In genomic region chr19:8976535-8976934, GRCm38 (mm10) we compare ENCODE assay signal across 9 mouse cellular contexts. TPM values are rescaled to one million over a fixed set of nuclear protein-coding genes. Genes with fewer than 3 reads are reported as not detected.
DNase-seq lines count a peak whose midpoint lies in the region; TF ChIP-seq lines count a peak whose summit lies in the region.
"Had no signal": no experiment of that assay in that cellular context is flagged by ENCODE, and none has a peak within 500 bp of the region (broad histone marks: within the 10 kb centered on the region; RNA-seq: fewer than 3 reads in every experiment).

No protein-coding gene starts in this region.

- peaks cover 2% of the 10 kb centered on the region; the same call in 1 of the 2 replicates for H3K4me1 ChIP-seq in midbrain, embryonic 10.5 days

- no peak overlapping the region for H3K4me3 ChIP-seq in C2C12 (ENCODE audit: insufficient read depth, poor library complexity, severe bottlenecking)
- no peak overlapping the region for H3K4me3 ChIP-seq in midbrain, embryonic 10.5 days

- H3K27ac ChIP-seq in midbrain, embryonic 10.5 days (replicated peaks) = no peak overlapping the region
- H3K27ac ChIP-seq: macrophage had no signal

- peak; percentile 52 for DNase-seq in 3134 (ENCODE audit: extremely low read depth, insufficient read length, low spot score)
- DNase-seq in cerebellum, postnatal 14 days = peak; percentile 72 to 75
- DNase-seq in heart, adult 9 months (ENCODE audit: low spot score in 2 of 2) = peak; percentile 54 to 66
- peak; percentile 66 for DNase-seq in kidney, postnatal 10 days
- peak; percentile 42 for DNase-seq in midbrain, embryonic 10.5 days (ENCODE audit: low spot score)
- DNase-seq in layer of hippocampus, adult 11-12 months (ENCODE audit: low spot score) = no peak
- no peak for DNase-seq in urinary bladder, adult 18-20 months (ENCODE audit: low spot score in 2 of 2)

- H3K36me3 ChIP-seq in C2C12 (ENCODE audit: control insufficient read depth, insufficient read depth) = peaks cover 98% of the 10 kb centered on the region
- H3K36me3 ChIP-seq in midbrain, embryonic 10.5 days = peaks cover 99% of the 10 kb centered on the region

- no peak overlapping the region for H3ac ChIP-seq in C2C12 (ENCODE audit: control insufficient read depth, insufficient read length, low read depth)

- TF ChIP-seq CTCF in C2C12 (IDR thresholded peaks at IDR 0.05; ENCODE audit: control insufficient read depth, insufficient read depth, insufficient read length) = peak; percentile 38

- 63% methylated on average over 3 of the region's 3 CpGs for WGBS in midbrain, embryonic 10.5 days

- H3K79me2 ChIP-seq in C2C12 (ENCODE audit: control insufficient read depth, insufficient read depth) = peaks cover 91% of the 10 kb centered on the region

- H3K27me3 ChIP-seq in C2C12 (ENCODE audit: control insufficient read depth, insufficient read depth, insufficient read length) = no peaks in the 10 kb centered on the region
- H3K27me3 ChIP-seq in midbrain, embryonic 10.5 days (ENCODE audit: low read depth, poor library complexity, severe bottlenecking) = no peaks in the 10 kb centered on the region

- peaks cover 68% of the 10 kb centered on the region for H3K79me3 ChIP-seq in C2C12 (ENCODE audit: low read depth)

- no peaks in the 10 kb centered on the region for H3K9me3 ChIP-seq in midbrain, embryonic 10.5 days (replicated peaks)

TF ChIP-seq in C2C12, 6 proteins besides CTCF, POLR2A, EP300 and RAD21:
- TF ChIP-seq USF1 (IDR thresholded peaks at IDR 0.05; ENCODE audit: low read depth) (no peak), FOSL1 (IDR thresholded peaks at IDR 0.05; ENCODE audit: insufficient read depth, low read length, poor library complexity, severe bottlenecking) (no peak), CEBPB (IDR thresholded peaks at IDR 0.05; ENCODE audit: low read depth) (no peak), MYOD1 (IDR thresholded peaks at IDR 0.05; ENCODE audit: control insufficient read depth, insufficient read length, low read depth) (no peak), MYOG (IDR thresholded peaks at IDR 0.05; ENCODE audit: control insufficient read depth, extremely low read depth, insufficient read length) (no peak), MAX (IDR thresholded peaks at IDR 0.05) (no peak)

RNA-seq across cellular contexts. Expression of gene Eef1g, which starts 9.7 kb away (rescaled TPM):
- 1,028 TPM for polyA plus RNA-seq in C2C12 (2012; fragmentation: generic; extraction: Trizol)
- 438 and 514 TPM in 2 replicates for polyA plus RNA-seq in midbrain, embryonic 10.5 days (2016; fragmentation: Nextera tagmentation; extraction: Ambion mirVana)

RNA-seq across cellular contexts. Expression of gene Ahnak, which starts 12.5 kb away (rescaled TPM):
- polyA plus RNA-seq in C2C12 (2012; fragmentation: generic; extraction: Trizol) = 86.8 TPM
- 6.6 and 8.8 TPM in 2 replicates for polyA plus RNA-seq in midbrain, embryonic 10.5 days (2016; fragmentation: Nextera tagmentation; extraction: Ambion mirVana)

RNA-seq across cellular contexts. Expression of gene Tut1, which starts 22.9 kb away (rescaled TPM):
- polyA plus RNA-seq in C2C12 (2012; fragmentation: generic; extraction: Trizol) = 24.2 TPM
- polyA plus RNA-seq in midbrain, embryonic 10.5 days (2016; fragmentation: Nextera tagmentation; extraction: Ambion mirVana) = 36.5 and 40.2 TPM in 2 replicates

RNA-seq across cellular contexts. Expression of gene Mta2, which starts 34.9 kb away (rescaled TPM):
- polyA plus RNA-seq in C2C12 (2012; fragmentation: generic; extraction: Trizol) = 109 TPM
- 178 and 191 TPM in 2 replicates for polyA plus RNA-seq in midbrain, embryonic 10.5 days (2016; fragmentation: Nextera tagmentation; extraction: Ambion mirVana)

RNA-seq across cellular contexts. Expression of gene Eml3, which starts 47.2 kb away (rescaled TPM):
- 28.7 TPM for polyA plus RNA-seq in C2C12 (2012; fragmentation: generic; extraction: Trizol)
- polyA plus RNA-seq in midbrain, embryonic 10.5 days (2016; fragmentation: Nextera tagmentation; extraction: Ambion mirVana) = 22.9 and 23.5 TPM in 2 replicates

Comparison
In these comparisons a context has a peak if more than half of its experiments do, and no peak if none do; other contexts are left out.
1. DNase-seq: peak in 3134 (single experiment), cerebellum, postnatal 14 days (2 of 2), heart, adult 9 months (2 of 2), kidney, postnatal 10 days (single experiment) and midbrain, embryonic 10.5 days (single experiment); none in layer of hippocampus, adult 11-12 months (single experiment) and urinary bladder, adult 18-20 months (0 of 2).